Mouse (Mus musculus) kidney, adult 2 months (tissue): ENCODE results near the gene D430041D05Rik.

Experiments used
- CTCF ChIP-seq: fragments of 200-500 bp; conservative IDR thresholded peaks from 2 replicates; pipeline ENCODE4 v1.5.1; 2011; ENCODE audit warnings: low read depth, mild to moderate bottlenecking, control low read depth, low read length, moderate library complexity, mixed read lengths; ENCODE audit not compliant: insufficient read depth, insufficient read length
- POLR2A ChIP-seq: fragments of 200-500 bp; IDR thresholded peaks from one replicate; pipeline ENCODE4 v1.6.1; 2011; ENCODE audit warnings: low read depth, low read length, control low read depth

- TF ChIP-seq POLR2A (no peak), CTCF (no peak)
These were observed 79.6 kb downstream of the D430041D05Rik start for GRCm38 (mm10) chr2:104331261-104331660.
